Mouse (Mus musculus): ENCODE measurements at regions not wholly inside any gene's neighbourhood (a gene's known extent, or its start where the extent isn't known, plus 50 kb on each side); places are given as distances from the start of the nearest gene placed in this dataset.

- TF ChIP-seq MAFK (IDR thresholded peaks at IDR 0.05; ENCODE audit: insufficient replicate concordance, low read length) (no peak), CTCF (conservative IDR thresholded peaks at IDR 0.05 in 1 of 2, IDR thresholded peaks at IDR 0.05 in 1 of 2; ENCODE audit: low read depth in 2 of 2, low read length in 2 of 2) (no peak), USF1 (IDR thresholded peaks at IDR 0.05; ENCODE audit: low read depth, low read length) (no peak), TBP (conservative IDR thresholded peaks at IDR 0.05; ENCODE audit: low read depth, low read length) (no peak), POLR2A (IDR thresholded peaks at IDR 0.05; ENCODE audit: low read depth, low read length) (no peak), EP300 (IDR thresholded peaks at IDR 0.05; ENCODE audit: low read length) (no peak), KAT2A (IDR thresholded peaks at IDR 0.05; ENCODE audit: insufficient replicate concordance, low read length) (no peak), BHLHE40 (IDR thresholded peaks at IDR 0.05; ENCODE audit: low read depth, low read length) (no peak), MXI1 (IDR thresholded peaks at IDR 0.05; ENCODE audit: low read depth, low read length) (no peak), MAX (IDR thresholded peaks at IDR 0.05; ENCODE audit: low read length) (no peak), POLR2AphosphoS2 (IDR thresholded peaks at IDR 0.05; ENCODE audit: low read depth, low read length) (no peak), USF2 (conservative IDR thresholded peaks at IDR 0.05; ENCODE audit: low read depth, low read length) (no peak), TCF12 (IDR thresholded peaks at IDR 0.05; ENCODE audit: low read depth, low read length) (no peak), JUND (conservative IDR thresholded peaks at IDR 0.05; ENCODE audit: low read depth, low read length) (no peak)
These were observed 225.5 kb downstream of the 1700129C05Rik start for GRCm38 (mm10) chr14:58917228-58917627.

Data from CH12.LX (cell line).